Mouse (Mus musculus) forebrain, embryonic 12.5 days (tissue): ENCODE measurements at regions not wholly inside any gene's neighbourhood (a gene's known extent, or its start where the extent isn't known, plus 50 kb on each side); places are given as distances from the start of the nearest gene placed in this dataset.

Experiments
- ATAC-seq: fragments of 200-750 bp; cut with Nextera tagmentation; 2 replicates; pipeline ENCODE4 v1.8.0; 2017; ENCODE audit warnings: moderate TSS enrichment; ENCODE audit not compliant: low FRiP score
- H3K27ac ChIP-seq: fragments of 300-500 bp; sonication (generic); 2 replicates; pipeline ENCODE4 v1.5.1; 2016; ENCODE audit warnings: mild to moderate bottlenecking
- H3K27me3 ChIP-seq: fragments of 300-500 bp; sonication (generic); 2 replicates; pipeline ENCODE4 v1.6.1; 2016; ENCODE audit warnings: mild to moderate bottlenecking
- H3K36me3 ChIP-seq: fragments of 300-500 bp; sonication (generic); replicated peaks from 2 replicates; pipeline ENCODE4 v1.6.1; 2016; ENCODE audit warnings: mild to moderate bottlenecking
- H3K4me1 ChIP-seq: fragments of 300-500 bp; sonication (generic); 2 replicates; pipeline ENCODE4 v1.6.1; 2016
- H3K4me2 ChIP-seq: fragments of 300-500 bp; sonication (generic); 2 replicates; pipeline ENCODE4 v1.6.1; 2016; ENCODE audit warnings: mild to moderate bottlenecking, moderate library complexity
- H3K4me3 ChIP-seq: fragments of 300-500 bp; sonication (generic); replicated peaks from 2 replicates; pipeline ENCODE4 v1.5.1; 2016; ENCODE audit warnings: mild to moderate bottlenecking
- H3K9ac ChIP-seq: fragments of 300-500 bp; sonication (generic); 2 replicates; pipeline ENCODE4 v1.6.1; 2016; ENCODE audit warnings: mild to moderate bottlenecking
- H3K9me3 ChIP-seq: fragments of 300-500 bp; sonication (generic); 2 replicates; pipeline ENCODE4 v1.6.1; 2016
- WGBS: fragments of 180-500 bp; shearing (Covaris S2); methylation state at CpG from one replicate; pipeline ENCODE4 v1.1.7; 2016; 5-methylcytosine and 5-hydroxymethylcytosine counted together

DNA sequence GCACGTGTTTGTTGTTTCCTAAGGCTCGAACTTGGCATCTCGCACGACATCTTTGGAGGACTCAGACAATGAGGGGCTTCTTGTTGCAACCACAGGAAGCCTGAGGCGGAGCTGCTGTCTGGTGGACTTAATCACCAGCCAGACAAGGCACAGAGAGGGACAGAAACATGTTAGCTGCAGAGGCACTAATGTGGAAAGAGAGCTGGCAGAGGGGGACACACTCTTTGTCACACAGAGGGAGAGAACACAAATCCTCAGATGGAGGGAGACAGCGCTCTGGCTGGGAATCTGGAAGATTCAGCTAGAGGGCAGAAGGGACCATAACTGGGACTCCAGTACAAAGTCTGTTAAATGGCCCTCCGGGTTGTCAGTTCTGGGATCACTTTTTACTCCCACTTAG lies 114.9 kb downstream of the Ppp4r2 start:
- H3K9ac ChIP-seq: no peak overlapping the region
- no peak overlapping the region for H3K4me3 ChIP-seq
- ATAC-seq: no peak
- WGBS: 61% methylated on average over 7 of the region's 7 CpGs
- no peak overlapping the region for H3K27ac ChIP-seq
- no peaks in the 10 kb centered on the region for H3K36me3 ChIP-seq
- peaks cover 5% of the 10 kb centered on the region for H3K4me1 ChIP-seq
- H3K27me3 ChIP-seq: no peaks in the 10 kb centered on the region
- no peaks in the 10 kb centered on the region for H3K9me3 ChIP-seq
- no peak overlapping the region for H3K4me2 ChIP-seq

GRCm38 (mm10) chr6:100951646-100952045 lies 118.2 kb downstream of the Ppp4r2 start:
- 88% methylated on average over 5 of the region's 5 CpGs for WGBS

GRCm38 (mm10) chr6:100952470-100952869 lies 119.0 kb downstream of the Ppp4r2 start:
- Histone ChIP-seq H3K9me3 (no peaks in the 10 kb centered on the region), H3K4me1 (peaks cover 5% of the 10 kb centered on the region)

More at GRCm38 (mm10) chr6:100951646-100952045, 118.2 kb downstream of the Ppp4r2 start:
- H3K4me2 ChIP-seq: no peak overlapping the region
- H3K4me3 ChIP-seq: no peak overlapping the region
- ATAC-seq: no peak
- no peak overlapping the region for H3K27ac ChIP-seq
- H3K27me3 ChIP-seq: no peaks in the 10 kb centered on the region
- H3K36me3 ChIP-seq: no peaks in the 10 kb centered on the region
- H3K9me3 ChIP-seq: no peaks in the 10 kb centered on the region
- peaks cover 5% of the 10 kb centered on the region for H3K4me1 ChIP-seq
- no peak overlapping the region for H3K9ac ChIP-seq

GRCm38 (mm10) chr6:100954563-100954962 lies 121.1 kb downstream of the Ppp4r2 start:
- no peaks in the 10 kb centered on the region; the same call in 1 of the 2 replicates for H3K4me1 ChIP-seq
- H3K9me3 ChIP-seq: no peaks in the 10 kb centered on the region
- H3K36me3 ChIP-seq: no peaks in the 10 kb centered on the region
- H3K27me3 ChIP-seq: no peaks in the 10 kb centered on the region
- no peak overlapping the region for H3K4me2 ChIP-seq
- H3K27ac ChIP-seq: no peak overlapping the region
- no peak overlapping the region for H3K4me3 ChIP-seq
- 81% methylated on average over 10 of the region's 10 CpGs for WGBS
- no peak for ATAC-seq
- no peak overlapping the region for H3K9ac ChIP-seq

More at GRCm38 (mm10) chr6:100952470-100952869, 119.0 kb downstream of the Ppp4r2 start:
- Histone ChIP-seq H3K4me3 (no peak overlapping the region), H3K36me3 (no peaks in the 10 kb centered on the region), H3K4me2 (no peak overlapping the region), H3K27ac (no peak overlapping the region), H3K27me3 (no peaks in the 10 kb centered on the region), H3K9ac (no peak overlapping the region)
- no peak for ATAC-seq

DNA sequence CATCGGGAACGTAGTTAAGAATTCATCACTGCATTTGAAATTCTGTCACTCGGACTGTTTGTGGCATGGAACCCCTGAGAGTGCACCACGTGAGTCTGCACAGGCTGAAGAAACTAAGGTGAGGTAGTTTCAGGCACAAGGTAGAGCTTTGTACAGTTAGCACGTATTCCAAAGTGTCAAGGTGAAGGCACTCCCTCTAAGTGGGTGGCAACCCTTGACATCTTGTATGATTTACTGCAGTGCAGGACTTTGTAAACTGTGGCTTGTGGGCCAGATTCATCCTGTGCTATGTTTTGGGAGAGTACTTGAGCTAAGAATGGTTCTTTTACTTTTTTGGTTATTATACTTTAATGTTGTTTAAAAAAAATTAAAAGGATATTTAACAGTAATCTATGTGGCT lies 133.1 kb downstream of the Ppp4r2 start:
- no peak overlapping the region for H3K4me3 ChIP-seq
- H3K4me2 ChIP-seq: no peak overlapping the region
- no peaks in the 10 kb centered on the region for H3K9me3 ChIP-seq
- WGBS: 88% methylated on average over 5 of the region's 5 CpGs
- H3K36me3 ChIP-seq: no peaks in the 10 kb centered on the region
- H3K27me3 ChIP-seq: no peaks in the 10 kb centered on the region
- H3K4me1 ChIP-seq: 0 out of 2 replicates have a peak, but pooled peaks cover 1% of the 10 kb centered on the region
- H3K9ac ChIP-seq: no peak overlapping the region
- ATAC-seq: no peak
- no peak overlapping the region for H3K27ac ChIP-seq

DNA sequence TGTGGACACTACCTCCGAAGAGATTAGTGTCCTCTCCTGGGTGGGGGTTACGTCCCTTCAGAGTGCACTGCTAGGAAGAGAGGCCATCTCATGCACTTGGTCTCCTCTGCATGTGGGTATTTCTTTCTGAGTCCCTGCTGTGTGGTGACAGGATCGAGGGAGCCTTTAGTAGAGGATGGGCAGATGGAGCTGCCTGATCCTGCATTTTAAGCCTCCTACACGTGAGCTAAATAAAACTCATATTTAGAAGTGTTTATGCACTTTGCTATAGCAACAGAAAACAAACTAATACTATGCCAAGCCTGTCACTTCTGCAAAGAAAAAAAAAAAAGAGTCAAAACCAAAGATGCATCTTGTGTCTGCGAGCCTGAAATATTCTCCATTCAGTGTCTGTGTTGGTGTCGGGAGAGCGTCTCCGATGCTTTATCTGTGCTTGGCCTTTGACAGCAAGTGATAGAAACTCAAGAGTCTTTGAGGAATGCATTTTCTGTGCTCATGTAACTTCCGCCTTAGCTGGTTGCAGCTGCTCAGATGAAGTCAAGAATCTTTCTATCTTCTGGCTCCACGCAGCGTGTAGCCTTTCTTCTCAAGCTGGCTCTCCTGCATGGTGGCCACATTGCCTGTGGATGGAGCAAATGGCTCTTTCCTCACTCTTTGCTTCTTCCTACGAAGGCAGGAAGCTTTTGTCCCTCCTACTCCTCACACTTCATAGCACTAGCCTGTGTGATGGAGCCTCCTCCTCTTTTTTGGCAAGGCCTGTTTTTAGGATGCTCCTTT lies 134.8 kb downstream of the Ppp4r2 start:
- no peak for ATAC-seq
- Histone ChIP-seq H3K36me3 (no peaks in the 10 kb centered on the region), H3K4me2 (no peak overlapping the region), H3K9ac (no peak overlapping the region), H3K4me3 (no peak overlapping the region), H3K27me3 (no peaks in the 10 kb centered on the region), H3K9me3 (no peaks in the 10 kb centered on the region), H3K4me1 (0 out of 2 replicates have a peak, but pooled peaks cover 8% of the 10 kb centered on the region), H3K27ac (no peak overlapping the region)
- 87% methylated on average over 12 of the region's 12 CpGs for WGBS

DNA sequence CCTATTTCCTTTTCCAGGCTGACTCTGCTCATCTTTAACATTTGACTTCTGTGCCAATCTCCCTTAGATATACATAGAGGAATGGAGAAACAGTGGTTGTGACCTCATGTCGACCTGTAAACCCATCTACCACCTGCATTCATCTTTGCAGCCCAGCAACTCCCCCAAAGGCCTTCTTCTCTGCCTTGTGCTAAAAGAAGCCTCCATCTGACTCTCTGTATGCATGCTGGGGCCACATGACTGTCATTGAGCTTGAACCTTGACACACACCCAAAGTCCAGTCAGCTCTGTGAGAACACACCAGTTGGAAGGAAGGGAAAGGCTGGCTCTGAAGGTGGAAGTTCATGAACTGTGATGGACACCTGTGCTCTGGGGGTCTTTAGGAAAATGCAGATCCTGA lies 135.5 kb downstream of the Ppp4r2 start:
- Histone ChIP-seq H3K4me3 (no peak overlapping the region), H3K4me1 (peaks cover 11% of the 10 kb centered on the region), H3K36me3 (no peaks in the 10 kb centered on the region), H3K4me2 (no peak overlapping the region), H3K27ac (no peak overlapping the region), H3K27me3 (no peaks in the 10 kb centered on the region), H3K9me3 (no peaks in the 10 kb centered on the region), H3K9ac (no peak overlapping the region)
- ATAC-seq: no peak
- WGBS: 71% methylated on average over 1 of the region's 1 CpGs

DNA sequence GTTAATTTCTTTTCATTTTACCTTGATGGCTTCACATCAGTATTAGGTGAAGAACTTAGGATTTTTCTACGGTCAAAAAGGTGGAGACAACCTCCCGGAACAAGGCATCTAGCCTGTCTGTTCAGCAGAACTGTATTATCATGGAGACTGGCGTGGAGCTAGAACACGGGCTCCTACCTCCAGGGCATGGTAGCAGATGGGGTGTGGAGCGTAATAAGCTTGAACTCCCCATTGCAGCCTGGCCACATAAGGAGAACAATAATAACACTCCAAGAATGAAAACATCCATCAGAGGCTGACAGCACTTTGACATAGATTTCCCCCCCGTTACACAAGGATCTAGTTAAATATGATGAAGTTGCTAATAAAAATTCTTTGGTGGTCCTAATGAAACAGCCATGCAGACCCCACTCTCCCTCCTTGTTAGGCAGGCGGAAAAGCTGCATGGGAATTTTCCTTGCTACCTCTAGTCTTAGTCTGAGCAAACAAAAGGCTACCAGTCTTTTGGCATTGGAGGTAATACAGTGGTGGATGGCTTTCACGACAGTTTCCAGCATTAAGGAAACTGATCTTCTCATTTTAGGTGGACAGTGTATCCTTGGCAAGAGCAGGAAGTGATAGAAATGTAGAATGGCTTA lies 137.5 kb downstream of the Ppp4r2 start:
- WGBS: 66% methylated on average over 8 of the region's 8 CpGs
- Histone ChIP-seq H3K4me1 (peaks cover 14% of the 10 kb centered on the region), H3K9me3 (no peaks in the 10 kb centered on the region), H3K27me3 (no peaks in the 10 kb centered on the region), H3K36me3 (no peaks in the 10 kb centered on the region), H3K4me3 (no peak overlapping the region), H3K4me2 (no peak overlapping the region), H3K9ac (no peak overlapping the region), H3K27ac (no peak overlapping the region)
- no peak for ATAC-seq

GRCm38 (mm10) chr6:100971462-100971955 lies 138.1 kb downstream of the Ppp4r2 start:
- Histone ChIP-seq H3K27me3 (no peaks in the 10 kb centered on the region), H3K36me3 (no peaks in the 10 kb centered on the region), H3K4me3 (no peak overlapping the region), H3K9me3 (no peaks in the 10 kb centered on the region), H3K9ac (no peak overlapping the region), H3K4me2 (no peak overlapping the region), H3K4me1 (peaks cover 20% of the 10 kb centered on the region), H3K27ac (no peak overlapping the region)
- WGBS: 73% methylated on average over 6 of the region's 6 CpGs
- no peak for ATAC-seq

- Histone ChIP-seq H3K4me2 (no peak overlapping the region), H3K36me3 (no peaks in the 10 kb centered on the region), H3K9me3 (no peaks in the 10 kb centered on the region), H3K4me1 (peaks cover 30% of the 10 kb centered on the region), H3K27me3 (no peaks in the 10 kb centered on the region), H3K4me3 (no peak overlapping the region), H3K27ac (no peak overlapping the region), H3K9ac (no peak overlapping the region)
- no peak for ATAC-seq
- 67% methylated on average over 9 of the region's 9 CpGs for WGBS
These were observed 140.1 kb downstream of the Ppp4r2 start for GRCm38 (mm10) chr6:100973366-100974090.

GRCm38 (mm10) chr6:100974716-100975115 lies 141.3 kb downstream of the Ppp4r2 start:
- H3K4me3 ChIP-seq: no peak overlapping the region
- H3K27ac ChIP-seq: no peak overlapping the region
- no peak overlapping the region for H3K4me2 ChIP-seq
- no peak overlapping the region for H3K9ac ChIP-seq
- no peaks in the 10 kb centered on the region for H3K9me3 ChIP-seq
- H3K27me3 ChIP-seq: no peaks in the 10 kb centered on the region
- H3K4me1 ChIP-seq: peaks cover 34% of the 10 kb centered on the region
- ATAC-seq: no peak
- no peaks in the 10 kb centered on the region for H3K36me3 ChIP-seq
- WGBS: 87% methylated on average over 5 of the region's 5 CpGs

- H3K4me2 ChIP-seq: no peak overlapping the region
- H3K27me3 ChIP-seq: no peaks in the 10 kb centered on the region
- WGBS: 55% methylated on average over 6 of the region's 6 CpGs
- H3K4me3 ChIP-seq: no peak overlapping the region
- H3K27ac ChIP-seq: no peak overlapping the region
- ATAC-seq: no peak
- H3K9me3 ChIP-seq: no peaks in the 10 kb centered on the region
- no peak overlapping the region for H3K9ac ChIP-seq
- peaks cover 34% of the 10 kb centered on the region for H3K4me1 ChIP-seq
- H3K36me3 ChIP-seq: no peaks in the 10 kb centered on the region
These were observed 142.4 kb downstream of the Ppp4r2 start for GRCm38 (mm10) chr6:100975835-100976234.
